ENCODE assay signal across 28 mouse cellular contexts in genomic region chr11:107532271-107532670, GRCm38 (mm10). TPM values are rescaled to one million over a fixed set of nuclear protein-coding genes. Genes with fewer than 3 reads are reported as not detected.
A peak's percentile ranks its signal among the peaks of the same experiment; 100 is the strongest.
DNase-seq lines count a peak whose midpoint lies in the region; ATAC-seq and TF ChIP-seq lines count a peak whose summit lies in the region.
"Had no signal": no experiment of that assay in that cellular context is flagged by ENCODE, and none has a peak within 500 bp of the region (broad histone marks: within the 10 kb centered on the region; RNA-seq: fewer than 3 reads in every experiment).

No protein-coding gene starts in this region.

- no peak overlapping the region; the same call in 1 of the 2 replicates for H3K9ac ChIP-seq in ES-E14 (ENCODE audit: insufficient read depth, low read depth, low read length, poor library complexity, severe bottlenecking)
- no peak overlapping the region for H3K9ac ChIP-seq in stomach, postnatal 0 days (ENCODE audit: low read length)
- H3K9ac ChIP-seq: embryonic facial prominence, embryonic 13.5 days; embryonic facial prominence, embryonic 15.5 days; forebrain, embryonic 12.5 days had no signal

- H3K36me3 ChIP-seq in testis, adult 2 months (ENCODE audit: control insufficient read depth, insufficient read depth, low read length): no peaks in the 10 kb centered on the region
- H3K36me3 ChIP-seq in ES-E14 (ENCODE audit: control insufficient read depth, insufficient read depth, low read length, poor library complexity, severe bottlenecking): no peaks in the 10 kb centered on the region
- no peaks in the 10 kb centered on the region for H3K36me3 ChIP-seq in stomach, postnatal 0 days (ENCODE audit: control insufficient read depth, insufficient read depth, low read length)
- H3K36me3 ChIP-seq: embryonic facial prominence, embryonic 13.5 days; embryonic facial prominence, embryonic 15.5 days; forebrain, embryonic 10.5 days; forebrain, embryonic 12.5 days had no signal

- TF ChIP-seq CTCF in testis, adult 2 months (IDR thresholded peaks at IDR 0.05; ENCODE audit: control insufficient read depth, insufficient read depth, insufficient replicate concordance, low read depth, low read length): no peak
- TF ChIP-seq CTCF in stomach, postnatal 0 days (IDR thresholded peaks at IDR 0.05; ENCODE audit: low read depth): no peak

- H3K4me1 ChIP-seq in testis, adult 2 months (ENCODE audit: control insufficient read depth, insufficient read depth, low read length): peaks cover 3% of the 10 kb centered on the region; the same call in 1 of the 2 replicates
- H3K4me1 ChIP-seq in ES-E14 (ENCODE audit: control insufficient read depth in 2 of 2, insufficient read depth in 2 of 2, low read length in 2 of 2, poor library complexity in 1 of 2): peaks cover 10 to 28% of the 10 kb centered on the region in 2 experiments
- no peaks in the 10 kb centered on the region for H3K4me1 ChIP-seq in stomach, postnatal 0 days (replicated peaks; ENCODE audit: control insufficient read depth, insufficient read depth)
- H3K4me1 ChIP-seq: embryonic facial prominence, embryonic 13.5 days; embryonic facial prominence, embryonic 15.5 days; forebrain, embryonic 12.5 days had no signal

- TF ChIP-seq EP300 in stomach, postnatal 0 days (optimal IDR thresholded peaks at IDR 0.05): no peak

- ATAC-seq in stomach, postnatal 0 days (ENCODE audit: low FRiP score, low TSS enrichment): no peak
- ATAC-seq: activated CD4-positive, CD25-positive, alpha-beta regulatory T cell, adult 4 months; CD4-positive, CD25-positive, alpha-beta regulatory T cell, adult 4 months; forebrain, embryonic 14.5 days; forebrain, embryonic 16.5 days; Patski had no signal

- no peak overlapping the region for H3K4me3 ChIP-seq in testis, adult 2 months (ENCODE audit: control insufficient read depth, low read depth, low read length)
- peak overlapping the region in 1 of 2 experiments; percentile 30; a peak in 1 of 4 replicates for H3K4me3 ChIP-seq in ES-E14 (ENCODE audit: insufficient read depth in 1 of 2, low read depth in 1 of 2, low read length in 2 of 2, poor library complexity in 1 of 2, severe bottlenecking in 1 of 2)
- no peak overlapping the region for H3K4me3 ChIP-seq in stomach, postnatal 0 days (ENCODE audit: low read depth, low read length)
- H3K4me3 ChIP-seq: embryonic facial prominence, embryonic 13.5 days; embryonic facial prominence, embryonic 15.5 days; erythroblast, embryonic 14.5 days; forebrain, embryonic 10.5 days; forebrain, embryonic 12.5 days had no signal

- no peak for DNase-seq in testis, postnatal 14 days (ENCODE audit: low spot score)
- DNase-seq in ES-E14 (ENCODE audit: low read depth, low spot score) (no peak), R1 (ENCODE audit: low read depth, low spot score) (peak; percentile 85)
- no peak for DNase-seq in stomach, postnatal 0 days (ENCODE audit: low spot score)
- DNase-seq in left cerebral cortex, adult 18-20 months (ENCODE audit: low spot score in 2 of 2): no peak
- no peak for DNase-seq in right cerebral cortex, postnatal 10 days (ENCODE audit: low spot score in 2 of 2)
- DNase-seq: adrenal gland, adult 8-10 months; adrenal gland, postnatal 14 days; adrenal gland, postnatal 36 days; B cell, adult 2 months; cerebellum, adult 11-12 months; cerebellum, adult 2 months; cerebellum, adult 9-10 months; cerebellum, postnatal 10 days; cerebellum, postnatal 25 days; embryo, embryonic 11 days had no signal

- no peaks in the 10 kb centered on the region for H3K9me3 ChIP-seq in ES-E14 (ENCODE audit: control insufficient read depth, insufficient read depth, low read depth, low read length)
- H3K9me3 ChIP-seq in stomach, postnatal 0 days (ENCODE audit: control insufficient read depth, low read length): no peaks in the 10 kb centered on the region
- H3K9me3 ChIP-seq: embryonic facial prominence, embryonic 13.5 days; embryonic facial prominence, embryonic 15.5 days; forebrain, embryonic 10.5 days; forebrain, embryonic 12.5 days had no signal

- in situ Hi-C loops in ES-E14 (cut with MboI; ENCODE audit: low sequenced_read_pairs in 2 of 2, unreplicated experiment in 2 of 2): no loop called here

- no peak overlapping the region for H3K4me2 ChIP-seq in stomach, postnatal 0 days (replicated peaks; ENCODE audit: low read depth)
- H3K4me2 ChIP-seq: embryonic facial prominence, embryonic 13.5 days; embryonic facial prominence, embryonic 15.5 days; forebrain, embryonic 12.5 days had no signal

- peak overlapping the region; percentile 53; the same call in 1 of the 2 replicates for H3K27ac ChIP-seq in testis, adult 2 months (ENCODE audit: control insufficient read depth, insufficient read depth, low read depth, low read length)
- H3K27ac ChIP-seq in ES-E14 (ENCODE audit: insufficient read depth, low read depth, low read length, poor library complexity, severe bottlenecking): peak overlapping the region; percentile 89
- no peak overlapping the region for H3K27ac ChIP-seq in stomach, postnatal 0 days (replicated peaks)
- H3K27ac ChIP-seq: embryonic facial prominence, embryonic 13.5 days; embryonic facial prominence, embryonic 15.5 days; forebrain, embryonic 10.5 days; forebrain, embryonic 12.5 days had no signal

- no peaks in the 10 kb centered on the region for H3K27me3 ChIP-seq in testis, adult 2 months (ENCODE audit: control insufficient read depth, insufficient read depth, low read length)
- H3K27me3 ChIP-seq in stomach, postnatal 0 days (ENCODE audit: control insufficient read depth, insufficient read depth, low read length): no peaks in the 10 kb centered on the region
- H3K27me3 ChIP-seq: CH12.LX; embryonic facial prominence, embryonic 13.5 days; embryonic facial prominence, embryonic 15.5 days; forebrain, embryonic 12.5 days; Patski had no signal

- TF ChIP-seq POLR2A in testis, adult 2 months (IDR thresholded peaks at IDR 0.05; ENCODE audit: control insufficient read depth, low read depth, low read length): no peak

- WGBS in stomach, postnatal 0 days: 33% methylated on average over 5 of the region's 5 CpGs

TF ChIP-seq in ES-E14, 5 proteins besides CTCF, POLR2A, EP300 and RAD21:
- no peak for TF ChIP-seq CHD2 (IDR thresholded peaks at IDR 0.05; ENCODE audit: low read depth, low read length)
- no peak for TF ChIP-seq ZNF384 (IDR thresholded peaks at IDR 0.05; ENCODE audit: low read depth, low read length)
- no peak for TF ChIP-seq HCFC1 (IDR thresholded peaks at IDR 0.05; ENCODE audit: borderline replicate concordance, insufficient read depth, low read length)
- no peak for TF ChIP-seq MAFK (IDR thresholded peaks at IDR 0.05; ENCODE audit: insufficient read depth, low read depth, low read length)
- no peak for TF ChIP-seq ZC3H11A (IDR thresholded peaks at IDR 0.05; ENCODE audit: borderline replicate concordance, low read depth, low read length)

RNA-seq across cellular contexts. Expression of gene Helz, which starts 15.5 kb away (rescaled TPM):
- 17.2 and 18.2 TPM in 2 replicates for polyA plus RNA-seq in testis, adult 2 months (2012; rRNA removed)
- 40.1 and 43.5 TPM in 2 replicates for total RNA-seq in ES-E14 (2012; rRNA removed)
- polyA plus RNA-seq in stomach, postnatal 0 days (2015; fragmentation: Nextera tagmentation; extraction: Ambion mirVana): 5.3 TPM in 2 replicates
- 10 to 100 TPM; 46.2 to 51.5 TPM for total RNA-seq in left cerebral cortex, adult 18-20 months (2021)

RNA-seq across cellular contexts. Expression of gene Psmd12, which starts 53.0 kb away (rescaled TPM):
- 25.8 and 28.0 TPM in 2 replicates for polyA plus RNA-seq in testis, adult 2 months (2012; rRNA removed)
- 72.7 and 140 TPM in 2 replicates for total RNA-seq in ES-E14 (2012; rRNA removed)
- 137 TPM in 2 replicates for polyA plus RNA-seq in stomach, postnatal 0 days (2015; fragmentation: Nextera tagmentation; extraction: Ambion mirVana)
- total RNA-seq in left cerebral cortex, adult 18-20 months (2021): 10 to 100 TPM; 74.1 to 75.1 TPM
